Mouse (Mus musculus) lung, embryonic 14.5 days (tissue): Measurements from ENCODE around the gene Selplg. TPM values are rescaled to one million over a fixed set of nuclear protein-coding genes. Genes with fewer than 3 reads are reported as not detected.

Source experiments
- ATAC-seq: fragments of 200-750 bp; cut with Nextera tagmentation; 2 replicates; pipeline ENCODE4 v1.8.0; 2017; ENCODE audit warnings: mild to moderate bottlenecking, moderate TSS enrichment, moderate library complexity; ENCODE audit not compliant: insufficient read depth
- DNase-seq: peaks from one replicate; pipeline ENCODE4 v3.0.0-alpha.2; 2015
- H3K27ac ChIP-seq: fragments of 300-500 bp; sonication (generic); 2 replicates; pipeline ENCODE4 v1.5.1; 2014; ENCODE audit warnings: low read depth, mild to moderate bottlenecking, moderate library complexity
- H3K27me3 ChIP-seq: fragments of 300-500 bp; sonication (generic); 2 replicates; pipeline ENCODE4 v1.6.1; 2014; ENCODE audit warnings: low read length, control low read depth; ENCODE audit not compliant: insufficient read depth
- H3K36me3 ChIP-seq: fragments of 300-500 bp; sonication (generic); 2 replicates; pipeline ENCODE4 v1.6.1; 2014; ENCODE audit warnings: control low read depth; ENCODE audit not compliant: insufficient read depth
- H3K4me1 ChIP-seq: fragments of 300-500 bp; sonication (generic); 2 replicates; pipeline ENCODE4 v1.6.1; 2014; ENCODE audit warnings: antibody characterized with exemption, control low read depth; ENCODE audit not compliant: insufficient read depth
- H3K4me2 ChIP-seq: fragments of 300-500 bp; sonication (generic); 2 replicates; pipeline ENCODE4 v1.6.1; 2014; ENCODE audit warnings: mild to moderate bottlenecking
- H3K4me3 ChIP-seq: fragments of 300-500 bp; sonication (generic); 2 replicates; pipeline ENCODE4 v1.5.1; 2014; ENCODE audit warnings: low read depth, low read length
- H3K9ac ChIP-seq: fragments of 300-500 bp; sonication (generic); 2 replicates; pipeline ENCODE4 v1.6.1; 2014
- H3K9me3 ChIP-seq: fragments of 300-500 bp; sonication (generic); 2 replicates; pipeline ENCODE4 v1.6.1; 2016; ENCODE audit warnings: low read depth, low read length, control low read depth
- CTCF ChIP-seq: IDR thresholded peaks from 2 replicates; pipeline ENCODE4 v1.5.1; 2016; ENCODE audit warnings: antibody characterized with exemption, low read depth
- WGBS: fragments of 180-500 bp; shearing (Covaris S2); extraction: QIAGEN DNeasy Blood & Tissue Kit; methylation state at CpG from one replicate; pipeline ENCODE4 v1.1.7; 2014; 5-methylcytosine and 5-hydroxymethylcytosine counted together
- polyA plus RNA-seq: library from polyadenylated mRNA; unstranded; fragments of >200 nt; fragmentation: Nextera tagmentation; extraction: Ambion mirVana; gene quantifications from 2 replicates; pipeline ENCODE4 v1.2.1, GENCODE M21; 2014

The Selplg gene
- polyA plus RNA-seq, 1 experiment from 2014 or later = 3.4 TPM

DNA sequence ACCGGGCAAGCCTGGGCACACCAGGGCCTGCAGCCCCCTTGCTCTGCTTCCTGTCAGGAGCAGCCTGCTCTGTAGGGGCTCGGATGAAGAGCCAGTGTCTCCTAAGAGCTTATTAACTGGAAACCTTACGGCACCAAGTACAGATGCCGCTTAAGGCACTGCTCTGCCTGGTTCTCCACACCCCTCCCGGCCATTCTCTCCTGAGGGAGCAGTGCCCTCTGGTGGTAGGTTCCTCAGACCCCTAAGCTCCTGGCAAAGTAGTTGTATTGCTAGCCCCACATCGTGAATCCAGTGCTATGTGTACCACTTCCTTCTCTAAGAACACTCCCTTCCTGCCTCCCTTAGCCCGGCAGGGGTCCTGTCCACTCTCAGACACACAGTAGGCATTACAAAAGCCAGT lies 12.3 kb upstream of the Selplg start:
- peak; percentile 87 for DNase-seq
- no peak overlapping the region for H3K4me3 ChIP-seq
- WGBS = 50% methylated on average over 7 of the region's 7 CpGs
- no peaks in the 10 kb centered on the region for H3K9me3 ChIP-seq
- H3K9ac ChIP-seq = no peak overlapping the region
- H3K27ac ChIP-seq = peak overlapping the region; percentile 77
- ATAC-seq = peak; percentile 32; the same call in 1 of the 2 replicates
- peak; percentile 80 for TF ChIP-seq CTCF
- no peaks in the 10 kb centered on the region; the same call in 1 of the 2 replicates for H3K4me1 ChIP-seq
- H3K4me2 ChIP-seq = 0 out of 2 replicates have a peak overlapping the region, but pooled peaks have one; percentile 25
- peaks cover 84% of the 10 kb centered on the region for H3K36me3 ChIP-seq
- no peaks in the 10 kb centered on the region for H3K27me3 ChIP-seq

DNA sequence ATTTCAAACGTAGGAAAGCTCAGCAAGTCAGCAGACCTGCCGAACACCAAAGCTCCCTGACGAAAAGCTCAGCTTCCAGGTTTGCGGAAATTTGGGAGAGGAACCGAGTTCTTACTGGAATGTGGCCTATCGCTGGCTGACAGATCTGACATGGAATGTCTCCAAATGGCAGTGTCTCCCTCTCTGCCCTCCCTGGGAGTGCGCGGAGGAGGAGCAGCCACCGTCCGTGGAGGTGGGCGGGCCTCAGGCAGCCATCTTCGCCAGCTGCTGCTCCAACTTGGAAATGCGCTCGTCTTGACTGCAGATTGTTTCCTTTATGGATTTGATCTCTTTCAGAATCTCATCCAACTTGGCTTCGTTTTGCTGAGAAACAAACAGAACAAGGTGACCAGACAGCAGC lies 11.7 kb upstream of the Selplg start:
- peak overlapping the region; percentile 77 for H3K27ac ChIP-seq
- H3K4me2 ChIP-seq = 0 out of 2 replicates have a peak overlapping the region, but pooled peaks have one; percentile 25
- no peaks in the 10 kb centered on the region; the same call in 1 of the 2 replicates for H3K4me1 ChIP-seq
- no peak overlapping the region for H3K4me3 ChIP-seq
- no peaks in the 10 kb centered on the region for H3K9me3 ChIP-seq
- peaks cover 80% of the 10 kb centered on the region for H3K36me3 ChIP-seq
- 52% methylated on average over 15 of the region's 15 CpGs for WGBS
- DNase-seq (peak; percentile 73), ATAC-seq (0 out of 2 replicates have a peak, but pooled peaks have one; percentile 48)
- no peaks in the 10 kb centered on the region for H3K27me3 ChIP-seq
- TF ChIP-seq CTCF = no peak
- H3K9ac ChIP-seq = no peak overlapping the region

- H3K4me3 ChIP-seq = no peak overlapping the region
- ATAC-seq (no peak), DNase-seq (no peak)
- H3K27ac ChIP-seq = no peak overlapping the region
- no peak overlapping the region for H3K9ac ChIP-seq
- H3K9me3 ChIP-seq = no peaks in the 10 kb centered on the region
- no peak overlapping the region for H3K4me2 ChIP-seq
- H3K27me3 ChIP-seq = no peaks in the 10 kb centered on the region
- H3K36me3 ChIP-seq = peaks cover 69% of the 10 kb centered on the region
- H3K4me1 ChIP-seq = no peaks in the 10 kb centered on the region; the same call in 1 of the 2 replicates
- WGBS = 89% methylated on average over 9 of the region's 9 CpGs
- TF ChIP-seq CTCF = no peak
These were observed 10.5 kb upstream of the Selplg start for GRCm38 (mm10) chr5:113842906-113843305.

DNA sequence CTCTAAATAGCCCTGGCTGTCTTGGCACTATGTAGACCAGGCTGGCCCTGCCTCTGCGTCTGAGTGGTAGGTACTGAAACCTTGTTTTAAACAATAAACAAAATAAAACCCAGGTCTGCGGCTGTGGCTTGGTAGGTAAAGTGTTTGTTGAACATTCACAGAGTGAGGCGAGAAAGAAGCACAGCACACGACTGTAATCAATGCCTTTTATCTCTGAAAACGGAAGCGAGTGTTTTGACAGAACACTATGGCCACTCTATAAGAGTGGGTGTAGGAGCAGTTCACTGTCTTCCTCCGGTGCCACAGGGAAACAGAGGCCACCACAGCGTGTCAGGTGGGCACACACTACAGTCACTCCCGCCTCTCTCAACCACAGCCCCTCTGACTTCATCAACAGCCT lies 9.8 kb upstream of the Selplg start:
- ATAC-seq (no peak), DNase-seq (no peak)
- Histone ChIP-seq H3K36me3 (peaks cover 63% of the 10 kb centered on the region), H3K4me2 (no peak overlapping the region), H3K9ac (no peak overlapping the region), H3K27ac (no peak overlapping the region), H3K4me1 (no peaks in the 10 kb centered on the region; the same call in 1 of the 2 replicates), H3K27me3 (no peaks in the 10 kb centered on the region), H3K9me3 (no peaks in the 10 kb centered on the region), H3K4me3 (no peak overlapping the region)
- WGBS = 73% methylated on average over 9 of the region's 9 CpGs
- no peak for TF ChIP-seq CTCF

DNA sequence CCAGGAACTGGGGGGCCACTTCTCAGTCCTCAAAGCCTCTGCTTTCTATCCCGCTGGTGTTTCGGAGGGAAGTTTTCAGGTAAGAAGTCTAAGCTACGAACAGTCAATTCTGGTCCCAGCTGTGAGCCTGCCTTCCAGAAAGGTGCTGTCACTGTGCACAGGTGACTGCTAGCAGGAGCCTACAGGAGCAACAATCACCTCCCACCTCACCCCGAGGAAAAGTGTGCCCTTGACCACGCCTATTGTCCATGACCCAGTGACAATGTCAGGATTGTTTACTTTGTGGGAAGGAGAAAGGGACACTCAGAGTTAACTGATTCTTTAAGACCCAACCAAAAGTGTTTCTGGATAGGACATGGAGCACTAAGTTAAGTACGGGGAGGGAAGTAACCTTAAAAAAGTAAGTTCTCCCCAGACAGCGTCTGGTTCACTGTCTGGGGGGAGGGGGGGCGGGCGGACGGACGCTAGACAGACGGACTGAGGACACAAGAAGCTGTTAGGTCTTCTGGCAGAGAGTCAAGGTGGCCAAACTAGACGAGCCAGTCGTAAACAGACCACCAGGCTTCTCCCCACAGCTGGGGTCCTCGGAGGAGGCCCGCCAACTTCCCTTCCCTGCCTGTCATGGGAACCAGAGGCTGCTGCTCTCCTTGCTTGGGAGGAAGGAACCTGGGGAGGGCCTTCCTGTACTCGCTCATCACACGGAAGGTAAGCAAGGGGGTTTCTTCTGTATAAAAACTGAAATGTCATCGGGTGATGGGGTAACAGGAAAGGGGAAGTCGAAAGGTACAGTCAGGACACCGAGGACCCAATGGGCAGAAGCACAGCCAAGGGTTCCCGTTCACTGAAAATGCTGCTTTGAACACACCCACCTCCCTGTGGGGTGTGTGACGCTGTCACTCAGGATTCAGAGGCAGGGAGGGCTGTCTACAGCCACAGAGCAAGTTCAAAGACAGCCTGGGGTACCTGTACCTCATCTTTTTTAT lies 9.1 kb upstream of the Selplg start:
- Histone ChIP-seq H3K36me3 (peaks cover 56% of the 10 kb centered on the region), H3K4me1 (no peaks in the 10 kb centered on the region; the same call in 1 of the 2 replicates), H3K9me3 (no peaks in the 10 kb centered on the region), H3K27ac (no peak overlapping the region; the same call in 1 of the 2 replicates), H3K4me3 (no peak overlapping the region), H3K27me3 (no peaks in the 10 kb centered on the region), H3K4me2 (no peak overlapping the region), H3K9ac (no peak overlapping the region)
- ATAC-seq = no peak
- peak; percentile 58 for DNase-seq
- WGBS = 52% methylated on average over 23 of the region's 23 CpGs
- no peak for TF ChIP-seq CTCF

DNA sequence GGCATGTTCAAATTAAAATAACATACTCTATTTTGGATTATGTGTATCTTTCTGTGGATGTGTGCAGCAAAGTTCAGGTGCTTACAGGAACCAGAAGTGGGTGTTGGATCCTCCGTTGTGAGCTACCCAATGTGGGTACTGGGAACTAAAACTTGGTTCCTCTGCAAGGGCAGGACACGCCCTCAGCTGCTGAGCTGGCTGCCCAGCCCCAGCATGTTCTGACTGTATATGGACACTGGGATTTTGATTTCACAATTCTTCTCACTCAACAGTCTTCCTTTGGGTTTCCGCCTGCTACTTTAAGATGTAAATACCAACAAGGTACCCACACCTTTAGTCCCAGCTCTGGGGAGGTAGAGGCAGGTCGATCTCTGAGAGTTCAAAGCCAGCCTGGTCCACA lies 8.0 kb upstream of the Selplg start:
- Histone ChIP-seq H3K27ac (no peak overlapping the region), H3K9ac (no peak overlapping the region), H3K4me3 (no peak overlapping the region), H3K4me2 (no peak overlapping the region), H3K27me3 (no peaks in the 10 kb centered on the region), H3K4me1 (no peaks in the 10 kb centered on the region; the same call in 1 of the 2 replicates), H3K9me3 (no peaks in the 10 kb centered on the region), H3K36me3 (peaks cover 45% of the 10 kb centered on the region)
- 84% methylated on average over 4 of the region's 4 CpGs for WGBS
- no peak for DNase-seq
- no peak for TF ChIP-seq CTCF
- ATAC-seq = no peak

DNA sequence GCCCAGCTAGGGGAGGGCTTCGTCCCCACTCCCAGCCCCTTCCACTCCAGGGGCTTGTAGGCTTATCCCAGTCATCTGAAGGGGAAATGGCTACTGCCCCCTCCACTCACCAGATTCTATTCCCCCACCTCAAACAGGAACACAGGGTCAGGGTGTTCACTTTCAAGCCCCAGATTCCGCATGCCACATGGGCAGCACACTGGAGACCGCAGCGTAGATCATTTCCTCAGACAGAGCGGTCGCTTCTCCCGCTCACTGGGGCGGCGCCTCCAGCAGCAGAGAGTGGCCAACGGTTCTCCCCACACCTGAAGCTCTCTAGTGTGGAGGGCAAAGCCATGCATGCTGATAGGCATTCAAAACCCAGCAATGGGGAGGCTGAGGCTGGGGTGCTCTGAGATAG lies 4.5 kb upstream of the Selplg start:
- no peak for TF ChIP-seq CTCF
- H3K36me3 ChIP-seq = peaks cover 12% of the 10 kb centered on the region; the same call in 1 of the 2 replicates
- no peak overlapping the region for H3K9ac ChIP-seq
- DNase-seq (no peak), ATAC-seq (no peak)
- H3K27ac ChIP-seq = no peak overlapping the region
- H3K4me3 ChIP-seq = no peak overlapping the region
- H3K9me3 ChIP-seq = no peaks in the 10 kb centered on the region
- H3K27me3 ChIP-seq = no peaks in the 10 kb centered on the region
- 78% methylated on average over 10 of the region's 10 CpGs for WGBS
- no peaks in the 10 kb centered on the region for H3K4me1 ChIP-seq
- no peak overlapping the region for H3K4me2 ChIP-seq
